Mouse (Mus musculus) G1E (cell line): Measurements from ENCODE around the gene Smndc1. TPM values are rescaled to one million over a fixed set of nuclear protein-coding genes. Genes with fewer than 3 reads are reported as not detected.

Source experiments
- ATAC-seq: 2 replicates; pipeline ENCODE4 v1.8.0; 2016; ENCODE audit warnings: mild to moderate bottlenecking; ENCODE audit not compliant: insufficient number of reproducible peaks, poor library complexity, low FRiP score, severe bottlenecking; ENCODE audit errors: extremely low read depth
- DNase-seq: peaks from one replicate; pipeline ENCODE4 v3.0.0; 2012; ENCODE audit warnings: low spot score
- H3K27me3 ChIP-seq: 2 replicates; pipeline ENCODE4 v1.6.1; 2012; ENCODE audit warnings: mild to moderate bottlenecking, low read length, inconsistent platforms; ENCODE audit not compliant: insufficient read depth
- H3K36me3 ChIP-seq: replicated peaks from 2 replicates; pipeline ENCODE3; 2012; ENCODE audit warnings: mild to moderate bottlenecking, inconsistent platforms
- H3K4me1 ChIP-seq: 2 replicates; pipeline ENCODE4 v1.6.1; 2012; ENCODE audit warnings: low read depth, low read length, inconsistent platforms, mixed read lengths; ENCODE audit not compliant: insufficient read depth
- H3K4me3 ChIP-seq: 2 replicates; pipeline ENCODE4 v1.5.1; 2012; ENCODE audit warnings: low read depth, mild to moderate bottlenecking, inconsistent platforms, low read length, moderate library complexity, mixed read lengths
- H3K9me3 ChIP-seq: replicated peaks from 2 replicates; pipeline ENCODE4 v1.6.1; 2012; ENCODE audit warnings: inconsistent platforms
- CTCF ChIP-seq: IDR thresholded peaks from 2 replicates; pipeline ENCODE4 v1.5.1; 2012; ENCODE audit warnings: low read depth, low read length, inconsistent platforms, mixed read lengths
- GATA1 ChIP-seq: IDR thresholded peaks from 2 replicates; pipeline ENCODE4 v1.6.1; 2012; ENCODE audit warnings: borderline replicate concordance, low read length, inconsistent platforms, mixed read lengths
- GATA2 ChIP-seq: IDR thresholded peaks from 2 replicates; pipeline ENCODE4 v1.6.1; 2012; ENCODE audit warnings: low read depth, low read length, inconsistent platforms, borderline replicate concordance
- POLR2AphosphoS5 ChIP-seq: IDR thresholded peaks from 2 replicates; pipeline ENCODE4 v1.6.1; 2012; ENCODE audit warnings: low read depth, low read length, inconsistent platforms; ENCODE audit not compliant: insufficient replicate concordance
- TAL1 ChIP-seq: conservative IDR thresholded peaks from 2 replicates; pipeline ENCODE4 v1.6.1; 2012; ENCODE audit warnings: low read depth, low read length, inconsistent platforms, mixed read lengths
- polyA plus RNA-seq: library from polyadenylated mRNA; stranded (reverse); fragments of >175 nt; gene quantifications from 2 replicates; pipeline ENCODE4 v1.2.3, GENCODE M21; 2012
- total RNA-seq, 2 experiments: library from RNA; stranded (forward) in 1 of 2; stranded (reverse) in 1 of 2; fragments of 200-1000 nt in 1 of 2; fragments of >200 nt in 1 of 2; fragmentation: Nextera tagmentation in 1 of 2; gene quantifications; 2 replicates each; pipeline ENCODE4 v1.2.3; 2014 to 2017

Smndc1 gene
- total and polyA plus RNA-seq, 3 experiments: 47.7 to 181 (median 96.5) TPM

GRCm38 (mm10) chr19:53383336-53383735 is 7.0 kb downstream of the Smndc1 start:
- H3K4me1 ChIP-seq: peaks cover 32% of the 10 kb centered on the region
- H3K27me3 ChIP-seq: no peaks in the 10 kb centered on the region
- ATAC-seq (no peak), DNase-seq (no peak)
- TF ChIP-seq CTCF (no peak), TAL1 (no peak), GATA2 (no peak), GATA1 (no peak), POLR2AphosphoS5 (no peak)
- no peak overlapping the region for H3K4me3 ChIP-seq
- H3K36me3 ChIP-seq: peaks cover 89% of the 10 kb centered on the region
- no peaks in the 10 kb centered on the region for H3K9me3 ChIP-seq

- Histone ChIP-seq H3K36me3 (peaks cover 78% of the 10 kb centered on the region), H3K4me3 (no peak overlapping the region), H3K4me1 (peaks cover 9% of the 10 kb centered on the region), H3K27me3 (no peaks in the 10 kb centered on the region), H3K9me3 (no peaks in the 10 kb centered on the region)
- DNase-seq: no peak
- TF ChIP-seq GATA1 (no peak), CTCF (no peak), GATA2 (no peak), TAL1 (no peak), POLR2AphosphoS5 (no peak; the same call in 1 of the 2 replicates)
- no peak for ATAC-seq
Observed at GRCm38 (mm10) chr19:53378421-53378820, 12.0 kb downstream of the Smndc1 start.

GRCm38 (mm10) chr19:53377652-53378051 is 12.7 kb downstream of the Smndc1 start:
- peaks cover 76% of the 10 kb centered on the region for H3K36me3 ChIP-seq
- TF ChIP-seq GATA2: no peak
- no peak for TF ChIP-seq POLR2AphosphoS5
- TF ChIP-seq CTCF: no peak
- no peak for TF ChIP-seq GATA1
- no peak for TF ChIP-seq TAL1
- H3K9me3 ChIP-seq: no peaks in the 10 kb centered on the region
- no peak overlapping the region for H3K4me3 ChIP-seq
- DNase-seq (no peak), ATAC-seq (no peak)
- no peaks in the 10 kb centered on the region for H3K27me3 ChIP-seq
- peaks cover 4% of the 10 kb centered on the region; the same call in 1 of the 2 replicates for H3K4me1 ChIP-seq

GRCm38 (mm10) chr19:53375816-53376215 is 14.6 kb downstream of the Smndc1 start:
- DNase-seq (no peak), ATAC-seq (no peak)
- H3K4me3 ChIP-seq: no peak overlapping the region
- no peaks in the 10 kb centered on the region for H3K9me3 ChIP-seq
- H3K4me1 ChIP-seq: no peaks in the 10 kb centered on the region; the same call in 1 of the 2 replicates
- H3K27me3 ChIP-seq: no peaks in the 10 kb centered on the region
- TF ChIP-seq CTCF (no peak), POLR2AphosphoS5 (no peak), GATA1 (no peak)
- H3K36me3 ChIP-seq: peaks cover 73% of the 10 kb centered on the region

- H3K9me3 ChIP-seq: no peaks in the 10 kb centered on the region
- no peak for ATAC-seq
- DNase-seq: no peak
- H3K4me1 ChIP-seq: no peaks in the 10 kb centered on the region; the same call in 1 of the 2 replicates
- no peaks in the 10 kb centered on the region for H3K27me3 ChIP-seq
- no peak overlapping the region for H3K4me3 ChIP-seq
- no peak for TF ChIP-seq GATA1
- TF ChIP-seq CTCF: no peak
- TF ChIP-seq TAL1: no peak
- no peak for TF ChIP-seq GATA2
- no peak for TF ChIP-seq POLR2AphosphoS5
- H3K36me3 ChIP-seq: peaks cover 72% of the 10 kb centered on the region
Observed at GRCm38 (mm10) chr19:53375299-53375698, 15.1 kb downstream of the Smndc1 start.

GRCm38 (mm10) chr19:53373570-53373969 is 16.8 kb downstream of the Smndc1 start:
- no peak overlapping the region for H3K4me3 ChIP-seq
- no peak for ATAC-seq
- peaks cover 78% of the 10 kb centered on the region for H3K36me3 ChIP-seq
- no peaks in the 10 kb centered on the region for H3K27me3 ChIP-seq
- no peak for TF ChIP-seq TAL1
- TF ChIP-seq GATA2: no peak
- TF ChIP-seq CTCF: no peak
- TF ChIP-seq POLR2AphosphoS5: no peak
- no peak for TF ChIP-seq GATA1
- H3K9me3 ChIP-seq: no peaks in the 10 kb centered on the region
- peaks cover 7% of the 10 kb centered on the region; the same call in 1 of the 2 replicates for H3K4me1 ChIP-seq
- no peak for DNase-seq

- H3K36me3 ChIP-seq: peaks cover 71% of the 10 kb centered on the region
- no peaks in the 10 kb centered on the region for H3K27me3 ChIP-seq
- no peak for DNase-seq
- no peak within 1 kb of the TSS for H3K4me3 ChIP-seq
- no peak for ATAC-seq
- H3K9me3 ChIP-seq: no peaks in the 10 kb centered on the region
- TF ChIP-seq TAL1: no peak
- TF ChIP-seq POLR2AphosphoS5: no peak
- TF ChIP-seq CTCF: no peak
- TF ChIP-seq GATA1: no peak
- TF ChIP-seq GATA2: no peak
- peaks cover 7% of the 10 kb centered on the region; the same call in 1 of the 2 replicates for H3K4me1 ChIP-seq
Observed at GRCm38 (mm10) chr19:53371666-53372065, 18.7 kb downstream of the Smndc1 start, which contains the start of gene Gm10197. Gene Gm10197, minus strand, starts transcription at chr19:53371766.
